Mouse (Mus musculus): ENCODE measurements around the gene Stx8.

GRCm38 (mm10) chr11:68144235-68145065 lies 178.5 kb downstream of the Stx8 start:
- TF ChIP-seq CTCF (IDR thresholded peaks at IDR 0.05; ENCODE audit: low read depth, low read length) (no peak), POLR2A (IDR thresholded peaks at IDR 0.05; ENCODE audit: extremely low read depth, insufficient read depth, low read length) (no peak)
